Mouse (Mus musculus) bone marrow macrophage, adult 2 months (primary cell): ENCODE results near the gene Itsn1.

Experiments
- CTCF ChIP-seq: IDR thresholded peaks from 2 replicates; pipeline ENCODE4 v1.5.1; 2012; ENCODE audit warnings: low read depth, mild to moderate bottlenecking, low read length, moderate library complexity
- POLR2A ChIP-seq: IDR thresholded peaks from 2 replicates; pipeline ENCODE4 v1.6.1; 2012; ENCODE audit warnings: mild to moderate bottlenecking, low read depth, low read length, borderline replicate concordance

- TF ChIP-seq POLR2A: no peak
- no peak for TF ChIP-seq CTCF
Measured at GRCm38 (mm10) chr16:91938141-91938540, 209.1 kb downstream of the Itsn1 start.
